Mouse (Mus musculus) brain, embryonic 14.5 days (tissue): Measurements from ENCODE around the gene Cyth3.

Experiments used
- CTCF ChIP-seq: fragments of 200-500 bp; IDR thresholded peaks from 2 replicates; pipeline ENCODE4 v1.5.1; 2012; ENCODE audit warnings: inconsistent platforms, mild to moderate bottlenecking, moderate library complexity, borderline replicate concordance; ENCODE audit not compliant: insufficient read depth, insufficient read length; ENCODE audit errors: extremely low read depth
- POLR2A ChIP-seq: fragments of 200-500 bp; IDR thresholded peaks from 2 replicates; pipeline ENCODE4 v1.6.1; 2012; ENCODE audit warnings: mild to moderate bottlenecking, inconsistent platforms, borderline replicate concordance; ENCODE audit not compliant: poor library complexity, insufficient read depth, insufficient read length, severe bottlenecking; ENCODE audit errors: extremely low read depth

- TF ChIP-seq POLR2A (no peak), CTCF (no peak)
Measured at GRCm38 (mm10) chr5:143647412-143647811, 25.2 kb downstream of the Cyth3 start.
